Comparison of ENCODE assay signal across 10 mouse cellular contexts in genomic region chr1:73153438-73154097, GRCm38 (mm10).
DNase-seq lines count a peak whose midpoint lies in the region; ATAC-seq and TF ChIP-seq lines count a peak whose summit lies in the region.
"Had no signal": no experiment of that assay in that cellular context is flagged by ENCODE, and none has a peak within 500 bp of the region (broad histone marks: within the 10 kb centered on the region; RNA-seq: fewer than 3 reads in every experiment).

No protein-coding gene starts in this region.

- peak; percentile 28 for DNase-seq in gastrocnemius, adult 2 months
- no peak for DNase-seq in gastrocnemius, adult 8-10 months (ENCODE audit: low spot score in 2 of 2)
- DNase-seq in gastrocnemius, postnatal 25 days, result peak; percentile 36
- DNase-seq in lung, postnatal 0 days (ENCODE audit: low spot score), result peak; percentile 75
- DNase-seq in layer of hippocampus, postnatal 25 days (ENCODE audit: extremely low spot score in 1 of 2, low spot score in 1 of 2), result no peak
- no peak for DNase-seq in urinary bladder, postnatal 14 days (ENCODE audit: low spot score)
- DNase-seq in right cerebral cortex, adult 18-20 months, result no peak

- H3K4me2 ChIP-seq in kidney, embryonic 15.5 days, result no peak overlapping the region
- no peak overlapping the region for H3K4me2 ChIP-seq in lung, postnatal 0 days (replicated peaks; ENCODE audit: low read depth, low read length)
- H3K4me2 ChIP-seq: limb, embryonic 13.5 days; midbrain, embryonic 15.5 days had no signal

- TF ChIP-seq CTCF in gastrocnemius, adult 2 months (IDR thresholded peaks at IDR 0.05), result no peak
- TF ChIP-seq CTCF in lung, postnatal 0 days (IDR thresholded peaks at IDR 0.05), result no peak

- no peak overlapping the region for H3K9ac ChIP-seq in kidney, embryonic 15.5 days
- H3K9ac ChIP-seq in lung, postnatal 0 days (replicated peaks; ENCODE audit: low read depth), result no peak overlapping the region
- H3K9ac ChIP-seq: limb, embryonic 13.5 days; midbrain, embryonic 15.5 days had no signal

- H3K36me3 ChIP-seq in kidney, embryonic 15.5 days, result no peaks in the 10 kb centered on the region
- H3K36me3 ChIP-seq in lung, postnatal 0 days (ENCODE audit: insufficient read depth, low read length), result no peaks in the 10 kb centered on the region
- H3K36me3 ChIP-seq: limb, embryonic 13.5 days; midbrain, embryonic 15.5 days had no signal

- WGBS in kidney, embryonic 15.5 days, result 29% methylated on average over 9 of the region's 9 CpGs
- 21% methylated on average over 9 of the region's 9 CpGs for WGBS in lung, postnatal 0 days

- H3K27ac ChIP-seq in gastrocnemius, adult 2 months, result no peak overlapping the region
- peak overlapping the region; percentile 54 for H3K27ac ChIP-seq in kidney, embryonic 15.5 days
- H3K27ac ChIP-seq in lung, postnatal 0 days (ENCODE audit: low read length), result no peak overlapping the region
- H3K27ac ChIP-seq: limb, embryonic 13.5 days; midbrain, embryonic 15.5 days had no signal

- peak; percentile 64; the same call in 1 of the 2 replicates for ATAC-seq in kidney, embryonic 15.5 days (replicated peaks; ENCODE audit: low FRiP score)
- peak; percentile 92 for ATAC-seq in lung, postnatal 0 days
- ATAC-seq: midbrain, embryonic 15.5 days had no signal

- H3K4me3 ChIP-seq in gastrocnemius, adult 2 months, result no peak overlapping the region
- H3K4me3 ChIP-seq in kidney, embryonic 15.5 days (replicated peaks), result no peak overlapping the region
- no peak overlapping the region for H3K4me3 ChIP-seq in lung, postnatal 0 days (ENCODE audit: low read depth, low read length)
- H3K4me3 ChIP-seq: limb, embryonic 13.5 days; midbrain, embryonic 15.5 days had no signal

- no peaks in the 10 kb centered on the region for H3K27me3 ChIP-seq in kidney, embryonic 15.5 days
- no peaks in the 10 kb centered on the region for H3K27me3 ChIP-seq in lung, postnatal 0 days (replicated peaks; ENCODE audit: insufficient read depth, low read length)
- H3K27me3 ChIP-seq: limb, embryonic 13.5 days; midbrain, embryonic 15.5 days had no signal

- intact Hi-C loops in gastrocnemius, adult 2 months (cut with DNase I), result no loop called here

- H3K4me1 ChIP-seq in kidney, embryonic 15.5 days, result peaks cover 10% of the 10 kb centered on the region
- H3K4me1 ChIP-seq in lung, postnatal 0 days (ENCODE audit: insufficient read depth, low read depth, low read length), result peaks cover 10% of the 10 kb centered on the region
- H3K4me1 ChIP-seq: midbrain, embryonic 15.5 days had no signal

- no peaks in the 10 kb centered on the region for H3K9me3 ChIP-seq in kidney, embryonic 15.5 days (replicated peaks)
- no peaks in the 10 kb centered on the region for H3K9me3 ChIP-seq in lung, postnatal 0 days (ENCODE audit: low read length)
- H3K9me3 ChIP-seq: limb, embryonic 13.5 days; midbrain, embryonic 15.5 days had no signal

- no peak for TF ChIP-seq EP300 in lung, postnatal 0 days (IDR thresholded peaks at IDR 0.05)

Comparison
In these comparisons a context has a peak if more than half of its experiments do, and no peak if none do; other contexts are left out.
1. DNase-seq: peak in gastrocnemius, adult 2 months (single experiment), gastrocnemius, postnatal 25 days (single experiment) and lung, postnatal 0 days (single experiment); none in gastrocnemius, adult 8-10 months (0 of 2), layer of hippocampus, postnatal 25 days (0 of 2), urinary bladder, postnatal 14 days (single experiment) and right cerebral cortex, adult 18-20 months (single experiment).